Mouse (Mus musculus) neural tube, postnatal 0 days (tissue): Measurements from ENCODE around the gene Bag5. TPM values are rescaled to one million over a fixed set of nuclear protein-coding genes. Genes with fewer than 3 reads are reported as not detected.

Experiments
- polyA plus RNA-seq: library from polyadenylated mRNA; unstranded; fragments of >200 nt; fragmentation: Nextera tagmentation; extraction: Ambion mirVana; gene quantifications from 2 replicates; pipeline ENCODE4 v1.2.1, GENCODE M21; 2015

Gene Bag5
- 52.4 and 57.5 TPM in 2 replicates for polyA plus RNA-seq

DNA sequence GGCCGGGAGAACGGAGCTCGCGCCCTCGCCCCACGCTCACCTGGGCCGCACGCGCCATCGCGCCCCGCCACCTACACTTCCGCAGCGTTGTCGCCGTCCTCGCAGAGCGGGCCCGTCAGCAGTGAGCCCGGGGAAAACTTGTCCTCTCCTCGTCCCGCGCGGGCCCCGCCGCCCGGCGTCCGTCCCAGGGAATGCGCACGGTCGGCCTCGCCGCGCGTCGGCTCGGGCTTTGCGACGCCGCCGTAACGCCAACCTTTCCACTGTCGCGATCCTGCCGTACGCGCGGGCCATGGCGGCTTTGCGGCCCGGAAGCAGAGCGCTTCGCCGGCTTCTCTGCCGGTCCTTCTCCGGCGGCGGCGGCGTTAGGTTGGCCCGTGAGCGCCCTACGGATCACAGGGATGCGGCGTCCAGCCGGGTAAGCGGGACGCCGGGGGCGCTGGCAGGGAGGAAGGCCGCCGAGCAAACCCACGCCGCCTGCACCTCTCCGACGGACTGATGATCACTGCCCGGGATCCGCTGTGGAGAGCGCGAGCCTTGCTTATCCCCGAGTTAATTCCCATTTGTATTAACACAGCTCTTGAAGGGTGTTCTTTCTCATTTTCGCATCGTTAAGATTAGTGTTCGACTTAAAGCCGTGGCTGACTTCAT, at the start of gene Bag5, which contains the start of gene Apopt1:
Gene Bag5, minus strand, starts transcription at position 254 of the 648 bp plus-strand sequence.
Gene Apopt1, plus strand, starts transcription at position 258 of the 648 bp plus-strand sequence.

DNA sequence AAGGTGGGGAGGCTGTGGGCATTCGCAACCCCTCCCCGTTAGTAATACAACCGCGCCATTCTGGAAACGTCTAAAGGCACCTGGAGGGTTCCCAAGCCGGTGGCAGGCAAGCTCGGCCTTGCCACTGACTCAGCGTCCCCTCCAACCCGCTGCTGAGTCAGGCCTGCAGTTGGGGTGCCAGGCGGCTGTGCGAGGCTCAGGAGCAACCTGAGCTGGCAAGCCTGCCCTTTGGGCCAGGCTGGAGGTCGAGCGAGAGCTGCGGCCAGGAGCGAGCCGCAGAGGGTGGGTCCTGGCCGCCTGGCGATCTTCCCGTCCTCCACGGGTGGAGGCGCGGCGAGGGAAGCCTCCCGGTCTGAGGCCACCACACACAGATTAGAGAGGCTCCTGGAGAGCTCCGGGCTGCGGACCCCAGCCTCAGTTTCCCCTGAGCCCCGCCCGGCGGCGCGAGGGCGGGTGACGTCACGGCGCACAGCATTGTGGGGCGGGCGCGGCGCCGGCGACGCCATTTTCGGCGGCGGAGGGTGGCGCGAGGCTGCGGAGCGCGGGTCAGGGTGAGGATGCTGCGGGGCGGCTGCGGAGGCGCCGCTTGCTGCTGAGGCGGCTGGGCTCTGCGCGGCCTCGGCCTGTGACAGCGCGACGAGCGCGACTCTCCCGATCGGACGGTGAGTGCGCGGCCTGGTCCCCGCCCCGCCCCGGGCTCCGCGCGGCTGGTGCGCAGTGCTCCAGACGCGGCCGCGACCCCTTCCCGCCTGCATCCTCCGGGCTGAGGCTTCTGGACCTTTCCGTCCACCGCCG, 45.5 kb upstream of the Bag5 start, which contains the start of gene Klc1:
Gene Klc1, plus strand, starts transcription at position 469 of the 795 bp plus-strand sequence.

DNA sequence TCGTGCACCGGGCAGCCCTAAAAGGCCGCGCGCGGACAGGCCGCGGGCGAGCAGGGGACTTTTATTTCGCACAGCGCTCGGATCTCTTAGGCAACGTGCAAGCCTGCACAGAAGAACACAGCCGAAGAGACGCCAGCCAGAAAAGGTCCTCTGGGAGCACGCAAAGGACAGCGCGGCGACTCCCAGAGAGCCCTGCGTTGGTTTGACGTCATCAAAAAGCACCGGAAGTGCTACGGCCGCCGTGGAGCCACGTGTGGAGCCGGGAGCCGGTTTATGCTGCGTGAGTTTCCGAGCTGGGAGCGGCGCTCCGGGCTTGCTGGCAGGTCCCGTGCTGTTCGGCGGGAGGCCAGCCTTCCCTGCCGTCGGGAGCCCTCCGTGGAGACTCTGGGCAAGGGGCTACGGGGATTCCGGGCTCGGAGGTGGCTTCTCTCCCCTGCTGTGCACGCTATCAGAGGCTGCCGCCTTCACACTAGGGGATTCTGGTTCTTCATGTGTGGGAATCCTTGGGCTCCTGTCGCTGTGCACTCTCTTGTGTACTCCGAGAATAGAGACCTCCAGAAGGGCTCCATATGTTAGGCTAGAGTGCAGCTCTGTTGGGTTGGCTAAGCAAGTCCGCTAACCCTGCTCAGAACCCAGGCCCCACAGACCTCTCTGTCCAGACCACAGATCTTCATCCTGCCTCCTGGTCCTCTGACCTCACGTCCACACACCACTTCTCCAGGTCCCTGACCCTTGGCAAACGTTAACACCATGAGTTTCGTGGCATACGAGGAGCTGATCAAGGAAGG, 35.0 kb downstream of the Bag5 start, which contains the start of gene Trmt61a:
Gene Trmt61a, plus strand, starts transcription at position 224 of the 788 bp plus-strand sequence.

DNA sequence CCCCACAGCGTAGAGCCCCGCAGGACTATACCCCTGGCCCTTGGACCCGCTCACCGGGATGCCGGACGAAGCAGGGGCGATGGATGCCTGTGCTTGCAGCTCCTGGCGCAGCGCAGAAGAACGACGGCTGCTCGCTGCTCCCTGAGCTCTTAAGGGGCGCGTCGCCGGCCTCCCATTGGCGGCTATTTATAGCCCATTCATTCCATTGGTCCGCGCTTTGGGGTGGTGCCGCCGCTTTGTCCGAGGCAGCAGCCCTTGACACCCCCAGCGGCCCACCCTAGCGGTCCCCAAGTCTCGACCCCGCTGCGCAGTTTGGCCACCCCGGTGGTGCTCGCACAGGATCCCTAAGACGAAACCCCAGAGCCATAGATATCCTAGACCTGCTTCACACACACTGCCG, 40.9 kb downstream of the Bag5 start, which contains the start of gene Ckb:
Gene Ckb, minus strand, starts transcription at position 163 of the 400 bp plus-strand sequence.

Other genes with a start within 250 kb of the Bag5 start
- 12.5 and 12.6 TPM in 2 replicates for gene Gm266, start 227.4 kb downstream of the Bag5 start, polyA plus RNA-seq
- 531 and 630 TPM in 2 replicates for gene Eif5, start 175.2 kb downstream of the Bag5 start, polyA plus RNA-seq
- gene Mark3, start 138.7 kb downstream of the Bag5 start, polyA plus RNA-seq: 51.5 and 51.6 TPM in 2 replicates
- gene Ckb, start 40.9 kb downstream of the Bag5 start, polyA plus RNA-seq: 2,536 and 2,559 TPM in 2 replicates
- gene Trmt61a, start 35.2 kb downstream of the Bag5 start, polyA plus RNA-seq: 8.8 and 9.4 TPM in 2 replicates
- 61.1 and 66.1 TPM in 2 replicates for gene Apopt1, start within 50 bp of the Bag5 start, polyA plus RNA-seq
- gene Klc1, start 45.6 kb upstream of the Bag5 start, polyA plus RNA-seq: 467 and 538 TPM in 2 replicates
- gene Xrcc3, start 100.6 kb upstream of the Bag5 start, polyA plus RNA-seq: 2.2 and 3.4 TPM in 2 replicates
- 56.6 and 60.5 TPM in 2 replicates for gene Zfyve21, start 100.9 kb upstream of the Bag5 start, polyA plus RNA-seq
- gene Ppp1r13b, start 194.9 kb upstream of the Bag5 start, polyA plus RNA-seq: 34.5 and 35.6 TPM in 2 replicates